Mouse (Mus musculus): Measurements from ENCODE around the gene Nabp2. TPM values are rescaled to one million over a fixed set of nuclear protein-coding genes. Genes with fewer than 3 reads are reported as not detected.

Nabp2 gene
- polyA plus RNA-seq, 1 experiment from 2014 or later: 61.9 TPM

- DNase-seq (ENCODE audit: low spot score): no peak
- no peak for ATAC-seq (ENCODE audit: low read depth)
- Histone ChIP-seq H3K36me3 (ENCODE audit: control insufficient read depth, insufficient read depth, low read length) (peaks cover 89% of the 10 kb centered on the region), H3K9me3 (ENCODE audit: control insufficient read depth, low read length) (no peaks in the 10 kb centered on the region), H3K9ac (ENCODE audit: low read depth, low read length) (no peak overlapping the region), H3K27me3 (replicated peaks; ENCODE audit: control insufficient read depth, insufficient read depth, low read length) (no peaks in the 10 kb centered on the region), H3K4me3 (ENCODE audit: low read depth, low read length) (no peak overlapping the region), H3K4me2 (ENCODE audit: low read depth, low read length) (no peak overlapping the region), H3K4me1 (ENCODE audit: control insufficient read depth, insufficient read depth, low read length) (no peaks in the 10 kb centered on the region), H3K27ac (replicated peaks; ENCODE audit: low read depth, low read length) (no peak overlapping the region)
- WGBS: 88% methylated on average over 17 of the region's 17 CpGs
These were observed 24.0 kb upstream of the Nabp2 start for GRCm38 (mm10) chr10:128435186-128435823.

GRCm38 (mm10) chr10:128434681-128435080 lies 23.4 kb upstream of the Nabp2 start:
- ATAC-seq (ENCODE audit: low read depth): no peak
- H3K9ac ChIP-seq (ENCODE audit: low read depth, low read length): no peak overlapping the region
- peaks cover 89% of the 10 kb centered on the region for H3K36me3 ChIP-seq (ENCODE audit: control insufficient read depth, insufficient read depth, low read length)
- WGBS: 86% methylated on average over 10 of the region's 10 CpGs
- no peak overlapping the region for H3K27ac ChIP-seq (replicated peaks; ENCODE audit: low read depth, low read length)
- H3K4me1 ChIP-seq (ENCODE audit: control insufficient read depth, insufficient read depth, low read length): no peaks in the 10 kb centered on the region
- H3K27me3 ChIP-seq (replicated peaks; ENCODE audit: control insufficient read depth, insufficient read depth, low read length): no peaks in the 10 kb centered on the region
- DNase-seq (ENCODE audit: low spot score): no peak
- H3K4me2 ChIP-seq (ENCODE audit: low read depth, low read length): no peak overlapping the region
- H3K4me3 ChIP-seq (ENCODE audit: low read depth, low read length): no peak overlapping the region
- no peaks in the 10 kb centered on the region for H3K9me3 ChIP-seq (ENCODE audit: control insufficient read depth, low read length)

- DNase-seq (ENCODE audit: low spot score) (no peak), ATAC-seq (ENCODE audit: low read depth) (no peak)
- no peaks in the 10 kb centered on the region for H3K4me1 ChIP-seq (ENCODE audit: control insufficient read depth, insufficient read depth, low read length)
- H3K27me3 ChIP-seq (replicated peaks; ENCODE audit: control insufficient read depth, insufficient read depth, low read length): no peaks in the 10 kb centered on the region
- no peak overlapping the region for H3K4me2 ChIP-seq (ENCODE audit: low read depth, low read length)
- no peaks in the 10 kb centered on the region for H3K9me3 ChIP-seq (ENCODE audit: control insufficient read depth, low read length)
- H3K27ac ChIP-seq (replicated peaks; ENCODE audit: low read depth, low read length): no peak overlapping the region
- WGBS: 94% methylated on average over 2 of the region's 2 CpGs
- no peak overlapping the region for H3K4me3 ChIP-seq (ENCODE audit: low read depth, low read length)
- no peak overlapping the region for H3K9ac ChIP-seq (ENCODE audit: low read depth, low read length)
- peaks cover 89% of the 10 kb centered on the region for H3K36me3 ChIP-seq (ENCODE audit: control insufficient read depth, insufficient read depth, low read length)
These were observed 22.1 kb upstream of the Nabp2 start for GRCm38 (mm10) chr10:128433417-128433816.

GRCm38 (mm10) chr10:128429454-128429853 lies 18.2 kb upstream of the Nabp2 start:
- Histone ChIP-seq H3K27ac (replicated peaks; ENCODE audit: low read depth, low read length) (no peak overlapping the region), H3K27me3 (replicated peaks; ENCODE audit: control insufficient read depth, insufficient read depth, low read length) (no peaks in the 10 kb centered on the region), H3K4me2 (ENCODE audit: low read depth, low read length) (no peak overlapping the region), H3K9ac (ENCODE audit: low read depth, low read length) (no peak overlapping the region), H3K9me3 (ENCODE audit: control insufficient read depth, low read length) (no peaks in the 10 kb centered on the region), H3K4me3 (ENCODE audit: low read depth, low read length) (no peak overlapping the region), H3K4me1 (ENCODE audit: control insufficient read depth, insufficient read depth, low read length) (no peaks in the 10 kb centered on the region), H3K36me3 (ENCODE audit: control insufficient read depth, insufficient read depth, low read length) (peaks cover 73% of the 10 kb centered on the region)
- no peak for DNase-seq (ENCODE audit: low spot score)
- no peak for ATAC-seq (ENCODE audit: low read depth)
- WGBS: 74% methylated on average over 4 of the region's 4 CpGs

GRCm38 (mm10) chr10:128429052-128429451 lies 17.8 kb upstream of the Nabp2 start:
- DNase-seq (ENCODE audit: low spot score) (no peak), ATAC-seq (ENCODE audit: low read depth) (no peak)
- no peak overlapping the region for H3K4me3 ChIP-seq (ENCODE audit: low read depth, low read length)
- H3K4me1 ChIP-seq (ENCODE audit: control insufficient read depth, insufficient read depth, low read length): no peaks in the 10 kb centered on the region
- H3K36me3 ChIP-seq (ENCODE audit: control insufficient read depth, insufficient read depth, low read length): peaks cover 73% of the 10 kb centered on the region
- H3K9me3 ChIP-seq (ENCODE audit: control insufficient read depth, low read length): no peaks in the 10 kb centered on the region
- H3K27ac ChIP-seq (replicated peaks; ENCODE audit: low read depth, low read length): no peak overlapping the region
- WGBS: 96% methylated on average over 5 of the region's 5 CpGs
- no peaks in the 10 kb centered on the region for H3K27me3 ChIP-seq (replicated peaks; ENCODE audit: control insufficient read depth, insufficient read depth, low read length)
- no peak overlapping the region for H3K4me2 ChIP-seq (ENCODE audit: low read depth, low read length)
- no peak overlapping the region for H3K9ac ChIP-seq (ENCODE audit: low read depth, low read length)

GRCm38 (mm10) chr10:128425260-128425659 lies 14.0 kb upstream of the Nabp2 start:
- Histone ChIP-seq H3K9ac (ENCODE audit: low read depth, low read length) (no peak overlapping the region), H3K4me1 (ENCODE audit: control insufficient read depth, insufficient read depth, low read length) (no peaks in the 10 kb centered on the region), H3K27ac (replicated peaks; ENCODE audit: low read depth, low read length) (no peak overlapping the region), H3K4me3 (ENCODE audit: low read depth, low read length) (no peak overlapping the region), H3K27me3 (replicated peaks; ENCODE audit: control insufficient read depth, insufficient read depth, low read length) (no peaks in the 10 kb centered on the region), H3K36me3 (ENCODE audit: control insufficient read depth, insufficient read depth, low read length) (peaks cover 85% of the 10 kb centered on the region), H3K9me3 (ENCODE audit: control insufficient read depth, low read length) (no peaks in the 10 kb centered on the region), H3K4me2 (ENCODE audit: low read depth, low read length) (no peak overlapping the region)
- WGBS: 89% methylated on average over 3 of the region's 3 CpGs
- ATAC-seq (ENCODE audit: low read depth): no peak
- no peak for DNase-seq (ENCODE audit: low spot score)

GRCm38 (mm10) chr10:128424604-128425003 lies 13.3 kb upstream of the Nabp2 start:
- Histone ChIP-seq H3K27me3 (replicated peaks; ENCODE audit: control insufficient read depth, insufficient read depth, low read length) (no peaks in the 10 kb centered on the region), H3K4me3 (ENCODE audit: low read depth, low read length) (no peak overlapping the region), H3K27ac (replicated peaks; ENCODE audit: low read depth, low read length) (no peak overlapping the region), H3K36me3 (ENCODE audit: control insufficient read depth, insufficient read depth, low read length) (peaks cover 85% of the 10 kb centered on the region), H3K9ac (ENCODE audit: low read depth, low read length) (no peak overlapping the region), H3K9me3 (ENCODE audit: control insufficient read depth, low read length) (no peaks in the 10 kb centered on the region), H3K4me2 (ENCODE audit: low read depth, low read length) (no peak overlapping the region), H3K4me1 (ENCODE audit: control insufficient read depth, insufficient read depth, low read length) (no peaks in the 10 kb centered on the region)
- DNase-seq (ENCODE audit: low spot score) (no peak), ATAC-seq (ENCODE audit: low read depth) (no peak)
- 35% methylated on average over 7 of the region's 7 CpGs for WGBS

GRCm38 (mm10) chr10:128422426-128422825 lies 11.1 kb upstream of the Nabp2 start:
- 89% methylated on average over 5 of the region's 5 CpGs for WGBS
- H3K4me3 ChIP-seq (ENCODE audit: low read depth, low read length): no peak overlapping the region
- H3K27ac ChIP-seq (replicated peaks; ENCODE audit: low read depth, low read length): no peak overlapping the region
- H3K9me3 ChIP-seq (ENCODE audit: control insufficient read depth, low read length): no peaks in the 10 kb centered on the region
- no peaks in the 10 kb centered on the region for H3K4me1 ChIP-seq (ENCODE audit: control insufficient read depth, insufficient read depth, low read length)
- no peaks in the 10 kb centered on the region for H3K27me3 ChIP-seq (replicated peaks; ENCODE audit: control insufficient read depth, insufficient read depth, low read length)
- no peak overlapping the region for H3K9ac ChIP-seq (ENCODE audit: low read depth, low read length)
- ATAC-seq (ENCODE audit: low read depth) (no peak), DNase-seq (ENCODE audit: low spot score) (no peak)
- H3K4me2 ChIP-seq (ENCODE audit: low read depth, low read length): no peak overlapping the region
- peaks cover 86% of the 10 kb centered on the region for H3K36me3 ChIP-seq (ENCODE audit: control insufficient read depth, insufficient read depth, low read length)

- Histone ChIP-seq H3K4me2 (ENCODE audit: low read depth, low read length) (no peak overlapping the region), H3K4me3 (ENCODE audit: low read depth, low read length) (no peak overlapping the region), H3K9ac (ENCODE audit: low read depth, low read length) (no peak overlapping the region), H3K4me1 (ENCODE audit: control insufficient read depth, insufficient read depth, low read length) (peaks cover 17% of the 10 kb centered on the region), H3K36me3 (ENCODE audit: control insufficient read depth, insufficient read depth, low read length) (peaks cover 51% of the 10 kb centered on the region), H3K27ac (replicated peaks; ENCODE audit: low read depth, low read length) (no peak overlapping the region), H3K27me3 (replicated peaks; ENCODE audit: control insufficient read depth, insufficient read depth, low read length) (no peaks in the 10 kb centered on the region), H3K9me3 (ENCODE audit: control insufficient read depth, low read length) (no peaks in the 10 kb centered on the region)
- WGBS: 88% methylated on average over 5 of the region's 5 CpGs
- no peak for DNase-seq (ENCODE audit: low spot score)
- no peak for ATAC-seq (ENCODE audit: low read depth)
These were observed 3.6 kb upstream of the Nabp2 start for GRCm38 (mm10) chr10:128414848-128415247.
